Mouse (Mus musculus) limb, embryonic 15.5 days (tissue): Measurements from ENCODE around the gene Ifnab. TPM values are rescaled to one million over a fixed set of nuclear protein-coding genes. Genes with fewer than 3 reads are reported as not detected.

ENCODE experiments used
- ATAC-seq: fragments of 200-750 bp; cut with Nextera tagmentation; 2 replicates; pipeline ENCODE4 v1.8.0; 2017; ENCODE audit warnings: low read depth, moderate TSS enrichment; ENCODE audit not compliant: insufficient number of reproducible peaks, low FRiP score, low TSS enrichment
- H3K27ac ChIP-seq: fragments of 300-500 bp; sonication (generic); 2 replicates; pipeline ENCODE4 v1.5.1; 2015; ENCODE audit warnings: moderate library complexity, mild to moderate bottlenecking, inconsistent platforms
- H3K27me3 ChIP-seq: fragments of 300-500 bp; sonication (generic); 2 replicates; pipeline ENCODE4 v1.6.1; 2015; ENCODE audit warnings: inconsistent platforms
- H3K36me3 ChIP-seq: fragments of 300-500 bp; sonication (generic); 2 replicates; pipeline ENCODE4 v1.6.1; 2015; ENCODE audit warnings: inconsistent platforms
- H3K4me1 ChIP-seq: fragments of 300-500 bp; sonication (generic); 2 replicates; pipeline ENCODE4 v1.6.1; 2015; ENCODE audit warnings: inconsistent platforms
- H3K4me2 ChIP-seq: fragments of 300-500 bp; sonication (generic); 2 replicates; pipeline ENCODE4 v1.6.1; 2015; ENCODE audit warnings: mild to moderate bottlenecking, inconsistent platforms
- H3K4me3 ChIP-seq: fragments of 300-500 bp; sonication (generic); 2 replicates; pipeline ENCODE4 v1.5.1; 2015; ENCODE audit warnings: mild to moderate bottlenecking, inconsistent platforms
- H3K9ac ChIP-seq: fragments of 300-500 bp; sonication (generic); 2 replicates; pipeline ENCODE4 v1.6.1; 2015; ENCODE audit warnings: inconsistent platforms
- H3K9me3 ChIP-seq: fragments of 300-500 bp; sonication (generic); 2 replicates; pipeline ENCODE4 v1.6.1; 2016; ENCODE audit warnings: inconsistent platforms
- WGBS: fragments of 180-500 bp; shearing (Covaris S2); methylation state at CpG from one replicate; pipeline ENCODE4 v1.1.7; 2015; 5-methylcytosine and 5-hydroxymethylcytosine counted together
- polyA plus RNA-seq: library from polyadenylated mRNA; unstranded; fragments of >200 nt; fragmentation: Nextera tagmentation; extraction: Ambion mirVana; gene quantifications from 2 replicates; pipeline ENCODE4 v1.2.1, GENCODE M21; 2015

The Ifnab gene
- polyA plus RNA-seq, 1 experiment from 2014 or later: not detected

DNA sequence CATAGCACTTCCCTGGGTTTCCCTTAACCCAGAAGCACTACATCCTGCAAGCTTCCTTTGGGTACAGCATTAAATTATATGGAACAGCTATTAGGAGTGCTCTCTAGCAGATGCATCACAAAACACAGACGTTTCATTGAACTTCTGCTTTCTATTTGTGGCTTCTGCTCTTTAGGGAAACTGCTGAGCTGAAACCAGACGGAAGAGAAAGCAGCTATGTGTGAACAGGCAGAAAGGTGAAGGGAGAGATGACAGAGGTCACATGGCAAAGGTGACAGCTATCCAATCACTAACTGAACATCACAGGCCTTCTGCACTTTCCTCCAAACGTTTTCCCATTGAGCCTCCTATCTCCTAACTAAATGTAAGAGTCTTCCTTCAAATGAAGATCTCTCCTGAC, 14.8 kb upstream of the Ifnab start:
- 0 out of 2 replicates have a peak, but pooled peaks cover 3% of the 10 kb centered on the region for H3K36me3 ChIP-seq
- H3K27me3 ChIP-seq: no peaks in the 10 kb centered on the region
- no peak overlapping the region for H3K27ac ChIP-seq
- no peak for ATAC-seq
- H3K9ac ChIP-seq: no peak overlapping the region
- no peaks in the 10 kb centered on the region for H3K9me3 ChIP-seq
- no peak overlapping the region for H3K4me3 ChIP-seq
- 36% methylated on average over 3 of the region's 3 CpGs for WGBS
- no peaks in the 10 kb centered on the region for H3K4me1 ChIP-seq
- no peak overlapping the region for H3K4me2 ChIP-seq

DNA sequence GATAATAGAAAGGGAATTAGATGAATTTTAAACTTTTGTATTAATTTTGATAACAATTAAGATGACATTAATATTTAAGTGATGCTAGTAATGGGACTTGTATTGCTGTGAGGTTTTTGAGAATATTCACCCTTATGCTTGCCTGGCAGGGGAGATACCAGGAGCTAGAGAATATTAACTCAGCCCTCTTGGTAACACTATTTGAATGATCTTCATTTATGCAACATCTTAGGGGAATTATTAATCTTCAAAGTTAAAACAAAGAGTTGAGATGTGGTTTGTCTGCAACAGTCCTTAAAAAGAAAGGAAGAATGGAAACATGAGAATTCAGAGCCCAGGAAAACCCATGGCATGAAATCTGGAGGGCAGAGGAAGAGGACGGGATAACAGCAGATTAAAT, 8.1 kb upstream of the Ifnab start:
- H3K4me2 ChIP-seq: no peak overlapping the region
- no peaks in the 10 kb centered on the region; the same call in 1 of the 2 replicates for H3K27me3 ChIP-seq
- no peaks in the 10 kb centered on the region for H3K36me3 ChIP-seq
- no peak overlapping the region for H3K9ac ChIP-seq
- no peak overlapping the region for H3K27ac ChIP-seq
- no peak overlapping the region for H3K4me3 ChIP-seq
- no peaks in the 10 kb centered on the region for H3K4me1 ChIP-seq
- 64% methylated on average over 1 of the region's 1 CpGs for WGBS
- ATAC-seq: no peak
- H3K9me3 ChIP-seq: no peaks in the 10 kb centered on the region

DNA sequence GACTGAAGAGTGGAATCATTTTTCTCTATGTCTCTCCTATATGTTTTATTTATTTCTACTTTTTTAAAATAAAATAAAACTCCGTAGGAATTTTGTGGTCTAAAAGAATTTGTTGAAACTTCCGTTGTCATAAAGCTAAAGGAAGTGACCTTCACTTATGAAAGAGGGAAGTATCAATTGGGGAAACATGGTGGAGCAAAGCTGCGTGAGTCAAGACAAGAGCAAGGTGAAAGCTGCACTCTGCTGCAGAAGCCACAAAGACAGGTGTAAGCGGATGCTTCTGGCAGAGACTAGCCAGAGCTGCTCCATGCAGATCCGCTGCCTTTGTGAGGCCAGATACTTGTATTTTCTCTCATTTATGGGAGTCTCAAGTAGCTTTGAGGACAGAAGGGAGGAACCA, 7.6 kb upstream of the Ifnab start:
- no peak overlapping the region for H3K4me3 ChIP-seq
- H3K27ac ChIP-seq: no peak overlapping the region
- H3K4me1 ChIP-seq: no peaks in the 10 kb centered on the region
- no peaks in the 10 kb centered on the region for H3K36me3 ChIP-seq
- 50% methylated on average over 5 of the region's 5 CpGs for WGBS
- no peak for ATAC-seq
- no peaks in the 10 kb centered on the region; the same call in 1 of the 2 replicates for H3K27me3 ChIP-seq
- no peaks in the 10 kb centered on the region for H3K9me3 ChIP-seq
- H3K9ac ChIP-seq: no peak overlapping the region
- no peak overlapping the region for H3K4me2 ChIP-seq

DNA sequence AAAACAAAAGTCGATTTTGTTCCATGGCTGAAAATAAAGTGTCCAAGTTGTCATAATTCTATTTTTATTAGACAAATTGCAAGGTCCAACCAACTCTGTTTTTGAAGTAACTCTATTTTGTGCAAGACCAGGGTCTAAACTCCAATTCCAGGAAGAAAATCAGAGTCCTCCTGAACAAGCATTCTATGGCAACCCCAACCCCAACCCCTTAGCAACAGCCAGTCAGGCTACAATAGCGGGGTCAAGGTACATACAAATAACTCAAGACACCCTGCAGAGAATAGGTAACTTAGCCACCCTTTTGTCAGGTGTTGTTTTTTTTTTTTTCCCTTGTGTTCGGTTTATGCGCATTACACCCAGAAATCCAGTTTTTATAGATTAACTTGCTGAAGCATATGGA, 6.6 kb upstream of the Ifnab start:
- no peak for ATAC-seq
- no peaks in the 10 kb centered on the region for H3K9me3 ChIP-seq
- no peak overlapping the region for H3K9ac ChIP-seq
- H3K4me2 ChIP-seq: no peak overlapping the region
- H3K27ac ChIP-seq: no peak overlapping the region
- no peak overlapping the region for H3K4me3 ChIP-seq
- 80% methylated on average over 4 of the region's 4 CpGs for WGBS
- H3K27me3 ChIP-seq: no peaks in the 10 kb centered on the region; the same call in 1 of the 2 replicates
- no peaks in the 10 kb centered on the region for H3K4me1 ChIP-seq
- no peaks in the 10 kb centered on the region for H3K36me3 ChIP-seq

DNA sequence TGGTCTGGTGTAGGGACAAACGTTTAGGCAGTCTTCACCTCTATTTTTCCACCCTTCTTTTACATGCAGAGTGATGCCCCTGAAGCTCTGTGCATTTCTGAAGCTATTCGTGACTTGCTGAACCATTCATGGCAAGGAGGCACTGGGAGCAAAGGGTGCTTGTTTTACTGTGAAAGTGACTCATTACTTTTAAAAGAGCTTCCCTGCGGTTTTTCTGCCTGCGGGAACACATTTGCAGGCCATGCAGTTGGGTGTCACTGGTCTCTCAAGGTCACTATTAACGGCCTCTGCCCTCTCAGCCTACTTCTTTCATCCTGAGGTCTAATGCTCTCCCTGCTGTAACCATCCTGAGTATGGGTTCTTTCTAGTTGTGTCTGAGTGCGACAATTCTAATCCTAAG, 5.9 kb upstream of the Ifnab start:
- Histone ChIP-seq H3K9ac (no peak overlapping the region), H3K4me3 (no peak overlapping the region), H3K4me2 (no peak overlapping the region), H3K27ac (no peak overlapping the region), H3K4me1 (no peaks in the 10 kb centered on the region), H3K27me3 (no peaks in the 10 kb centered on the region; the same call in 1 of the 2 replicates), H3K36me3 (no peaks in the 10 kb centered on the region), H3K9me3 (no peaks in the 10 kb centered on the region)
- WGBS: 42% methylated on average over 6 of the region's 6 CpGs
- no peak for ATAC-seq

DNA sequence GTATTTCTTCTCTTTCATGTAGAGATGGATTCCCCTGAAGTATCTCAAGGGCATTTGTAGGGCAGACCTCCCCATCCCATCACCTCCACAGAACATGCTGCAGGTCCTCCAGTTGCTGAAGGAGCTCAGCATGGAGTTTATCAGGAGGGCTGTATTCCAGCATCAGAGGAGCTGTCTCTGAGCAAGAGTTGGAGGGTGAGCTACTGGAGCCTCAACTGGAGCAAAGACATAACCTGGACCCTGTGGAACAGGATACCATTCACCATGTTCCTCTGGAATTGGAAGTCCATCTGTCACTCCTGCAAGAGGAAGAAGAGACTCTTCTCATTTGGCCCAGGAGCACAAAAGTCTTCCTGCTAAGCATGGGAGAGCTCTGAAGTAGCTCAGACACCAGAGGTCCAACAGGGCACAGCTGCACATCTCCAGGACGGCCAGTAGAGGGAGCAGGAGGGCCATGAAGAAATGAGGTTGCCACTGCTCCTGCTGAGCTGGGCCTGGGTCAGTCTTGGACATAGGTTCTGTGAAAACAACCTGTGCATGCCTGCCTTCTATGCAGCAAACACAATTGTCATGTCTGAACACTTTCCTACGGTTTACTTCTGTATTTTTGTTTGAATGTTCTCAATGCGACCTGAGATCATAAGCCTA, 5.2 kb upstream of the Ifnab start:
- H3K4me1 ChIP-seq: no peaks in the 10 kb centered on the region
- no peaks in the 10 kb centered on the region; the same call in 1 of the 2 replicates for H3K27me3 ChIP-seq
- H3K4me2 ChIP-seq: no peak overlapping the region
- H3K9me3 ChIP-seq: no peaks in the 10 kb centered on the region
- H3K9ac ChIP-seq: no peak overlapping the region
- H3K27ac ChIP-seq: no peak overlapping the region
- no peaks in the 10 kb centered on the region for H3K36me3 ChIP-seq
- ATAC-seq: no peak
- H3K4me3 ChIP-seq: no peak overlapping the region
- 19% methylated on average over 3 of the region's 3 CpGs for WGBS

DNA sequence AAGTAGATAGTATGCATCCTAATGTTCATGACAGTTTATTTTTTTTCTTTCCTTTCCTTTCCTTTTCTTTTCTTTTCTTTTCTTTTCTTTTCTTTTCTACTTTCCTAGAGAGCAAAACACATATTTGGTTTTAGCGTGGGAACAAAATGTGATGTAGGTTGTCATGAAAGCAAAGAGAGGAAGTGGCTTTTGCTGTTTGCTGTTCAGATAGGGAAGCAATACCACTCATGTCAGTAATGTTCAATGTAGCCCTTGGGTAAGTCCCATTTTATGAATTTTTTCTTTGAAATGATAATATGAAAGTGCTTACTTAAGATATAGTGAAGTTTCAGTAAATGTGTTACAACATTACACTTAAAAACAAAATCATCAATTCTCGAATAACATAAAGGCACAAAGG, 2.2 kb upstream of the Ifnab start:
- WGBS: 78% methylated on average over 2 of the region's 2 CpGs
- Histone ChIP-seq H3K9ac (no peak overlapping the region), H3K4me2 (no peak overlapping the region)

DNA sequence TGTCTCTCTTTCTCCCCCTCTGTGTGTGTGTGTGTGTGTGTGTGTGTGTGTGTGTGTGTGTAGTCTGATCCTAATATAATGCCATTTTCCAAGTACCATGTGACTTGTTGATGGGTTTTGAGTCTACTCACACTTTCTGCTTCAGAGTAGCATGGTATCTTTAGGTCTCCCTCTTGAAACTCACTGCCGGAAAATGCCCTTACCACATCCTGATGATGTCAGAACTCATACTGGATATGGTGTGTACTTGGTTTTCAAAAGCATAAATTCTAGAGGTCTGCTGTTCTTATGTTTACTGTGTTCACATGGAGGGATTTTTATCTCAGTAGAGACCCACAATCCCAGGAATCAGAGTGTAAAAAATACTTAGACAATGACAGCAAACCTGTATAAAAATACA, 1.4 kb upstream of the Ifnab start:
- Histone ChIP-seq H3K27me3 (no peaks in the 10 kb centered on the region; the same call in 1 of the 2 replicates), H3K36me3 (no peaks in the 10 kb centered on the region), H3K9me3 (no peaks in the 10 kb centered on the region), H3K4me2 (no peak overlapping the region), H3K27ac (no peak overlapping the region), H3K9ac (no peak overlapping the region), H3K4me3 (no peak overlapping the region), H3K4me1 (no peaks in the 10 kb centered on the region)
- ATAC-seq: no peak
- WGBS: 88% methylated on average over 1 of the region's 1 CpGs

More for the DNA sequence above, 2.2 kb upstream of the Ifnab start:
- Histone ChIP-seq H3K9me3 (no peaks in the 10 kb centered on the region), H3K4me3 (no peak overlapping the region), H3K36me3 (no peaks in the 10 kb centered on the region), H3K27me3 (no peaks in the 10 kb centered on the region; the same call in 1 of the 2 replicates), H3K27ac (no peak overlapping the region), H3K4me1 (no peaks in the 10 kb centered on the region)
- no peak for ATAC-seq

DNA sequence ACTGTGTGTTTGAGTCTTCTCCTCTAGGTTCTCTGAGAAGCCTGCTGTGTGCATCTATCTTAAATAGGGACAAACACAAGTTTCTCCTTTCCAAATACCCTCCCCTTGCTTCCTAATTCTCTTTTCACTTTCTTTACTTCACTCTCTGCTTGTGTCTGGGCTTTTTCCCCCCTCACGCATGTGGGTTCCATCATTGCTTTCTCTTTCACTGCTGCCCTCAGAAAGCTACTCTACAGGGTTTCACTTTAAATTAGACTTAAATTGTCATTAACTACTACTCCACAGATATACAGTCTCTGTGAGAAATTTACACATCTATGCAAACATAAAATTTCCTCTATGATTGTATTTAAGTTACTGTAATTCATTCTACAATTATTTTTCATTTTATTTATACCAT, 7.3 kb downstream of the Ifnab start, which contains the start of gene Ifna2:
Gene Ifna2 (minus strand): TSS at position 101 of the 400 bp plus-strand sequence.
- Histone ChIP-seq H3K4me1 (no peaks in the 10 kb centered on the region), H3K4me2 (no peak within 1 kb of the TSS), H3K4me3 (no peak within 1 kb of the TSS), H3K27me3 (no peaks in the 10 kb centered on the region), H3K9ac (no peak within 1 kb of the TSS), H3K36me3 (no peaks in the 10 kb centered on the region), H3K9me3 (no peaks in the 10 kb centered on the region), H3K27ac (no peak within 1 kb of the TSS)
- no peak for ATAC-seq
- WGBS: 86% methylated on average over 1 of the region's 1 CpGs

DNA sequence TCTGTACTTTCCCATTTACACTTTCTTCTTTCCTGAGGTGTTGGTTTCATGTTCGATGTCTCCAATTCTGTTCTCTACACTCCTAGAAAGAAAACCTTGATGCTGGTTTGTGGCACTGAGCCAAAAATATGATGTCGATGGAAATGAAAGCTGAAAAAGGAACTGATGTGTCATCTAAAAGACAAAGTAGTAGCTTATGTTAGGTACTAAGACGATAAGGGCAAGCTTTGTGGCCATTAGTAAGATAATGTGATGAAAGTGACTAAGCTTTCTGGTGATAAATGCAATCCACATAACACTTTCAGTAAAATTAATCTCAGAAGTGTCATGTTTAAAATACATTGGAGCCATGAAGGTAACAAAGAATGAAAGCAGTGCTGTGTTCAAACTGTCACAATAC, 9.8 kb downstream of the Ifnab start:
- no peak for ATAC-seq
- WGBS: 62% methylated on average over 3 of the region's 3 CpGs

DNA sequence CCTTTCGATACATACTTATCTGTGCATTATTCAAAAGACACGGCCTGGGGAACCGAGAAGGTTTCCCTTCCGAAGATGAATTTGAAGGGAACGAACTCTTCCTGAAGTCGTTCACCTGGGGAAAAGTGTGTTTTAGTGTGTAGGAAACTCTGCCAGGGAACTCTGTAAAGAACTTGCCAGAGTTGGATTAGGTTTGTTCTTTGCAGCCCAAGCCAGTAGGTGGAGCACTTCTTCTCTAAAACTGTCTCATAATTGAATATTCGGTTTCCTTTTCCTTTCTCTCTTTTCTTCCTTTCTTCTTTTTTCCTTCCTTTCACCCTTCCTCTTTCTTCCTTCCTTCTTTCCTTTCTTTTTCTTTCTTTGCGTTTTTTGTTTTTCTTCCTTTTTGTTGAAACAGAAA, 10.8 kb downstream of the Ifnab start:
- no peak for ATAC-seq
- 43% methylated on average over 8 of the region's 8 CpGs for WGBS

More for the DNA sequence above, 9.8 kb downstream of the Ifnab start:
- H3K27me3 ChIP-seq: no peaks in the 10 kb centered on the region
- no peak overlapping the region for H3K4me2 ChIP-seq
- H3K9ac ChIP-seq: no peak overlapping the region
- H3K4me3 ChIP-seq: no peak overlapping the region
- H3K9me3 ChIP-seq: no peaks in the 10 kb centered on the region
- no peak overlapping the region for H3K27ac ChIP-seq
- H3K36me3 ChIP-seq: no peaks in the 10 kb centered on the region
- no peaks in the 10 kb centered on the region for H3K4me1 ChIP-seq

DNA sequence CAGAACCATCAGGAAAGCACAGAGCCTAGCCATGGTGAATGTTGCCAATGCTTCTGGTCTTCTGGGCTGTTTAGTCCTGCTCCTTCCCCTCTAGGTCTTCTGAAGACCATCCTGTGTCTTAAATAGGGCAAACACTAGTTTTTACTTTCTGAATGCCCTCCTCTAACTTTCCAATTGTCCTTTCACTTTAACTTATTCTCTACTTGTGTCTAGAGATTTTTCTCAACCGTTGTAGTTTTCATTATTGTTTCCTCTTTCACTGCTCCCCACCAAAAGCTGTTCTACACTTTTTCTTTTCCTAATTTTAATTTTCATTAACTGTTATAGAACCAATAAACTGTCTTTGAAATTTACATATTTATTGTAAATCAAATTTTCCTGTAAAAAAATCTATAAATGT, 14.3 kb downstream of the Ifnab start, which contains the start of gene Ifna16:
Gene Ifna16 (minus strand): TSS at position 101 of the 400 bp plus-strand sequence.
- 69% methylated on average over 1 of the region's 1 CpGs for WGBS
- H3K4me1 ChIP-seq: no peaks in the 10 kb centered on the region
- no peak within 1 kb of the TSS for H3K4me3 ChIP-seq
- H3K9me3 ChIP-seq: no peaks in the 10 kb centered on the region
- no peak for ATAC-seq
- H3K36me3 ChIP-seq: no peaks in the 10 kb centered on the region
- no peak within 1 kb of the TSS for H3K27ac ChIP-seq
- H3K27me3 ChIP-seq: no peaks in the 10 kb centered on the region
- no peak within 1 kb of the TSS for H3K9ac ChIP-seq
- H3K4me2 ChIP-seq: no peak within 1 kb of the TSS

More for the DNA sequence above, 10.8 kb downstream of the Ifnab start:
- H3K4me1 ChIP-seq: no peaks in the 10 kb centered on the region
- no peak overlapping the region for H3K9ac ChIP-seq
- H3K27me3 ChIP-seq: no peaks in the 10 kb centered on the region
- no peaks in the 10 kb centered on the region for H3K36me3 ChIP-seq
- no peak overlapping the region for H3K4me2 ChIP-seq
- no peaks in the 10 kb centered on the region for H3K9me3 ChIP-seq
- no peak overlapping the region for H3K27ac ChIP-seq
- no peak overlapping the region for H3K4me3 ChIP-seq
